Comparison of ENCODE assay signal across 14 mouse cellular contexts in the genomic region with DNA sequence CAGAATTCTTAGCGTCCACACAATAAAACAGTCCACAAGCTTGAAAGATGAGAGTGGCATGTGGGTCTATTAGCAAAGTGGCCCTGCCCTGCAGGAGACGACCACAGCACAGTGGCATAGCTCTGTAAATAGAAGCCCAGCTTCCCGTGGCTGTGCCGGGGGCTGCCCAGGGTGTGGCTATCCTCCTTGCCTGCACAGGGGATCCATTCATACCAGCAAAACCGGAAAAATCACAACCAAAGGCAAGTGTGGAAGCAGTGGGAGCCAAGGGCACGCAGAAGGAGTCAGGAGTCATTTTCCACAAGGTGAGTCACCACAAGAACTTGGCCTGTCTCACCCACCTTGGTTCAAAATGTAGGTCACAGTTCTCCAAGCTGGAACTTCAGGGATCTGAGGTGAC. TPM values are rescaled to one million over a fixed set of nuclear protein-coding genes. Genes with fewer than 3 reads are reported as not detected.
DNase-seq lines count a peak whose midpoint lies in the region; ATAC-seq lines count a peak whose summit lies in the region.
"Had no signal": no experiment of that assay in that cellular context is flagged by ENCODE, and none has a peak within 500 bp of the region (broad histone marks: within the 10 kb centered on the region; RNA-seq: fewer than 3 reads in every experiment).

No protein-coding gene starts in this region.

- intact Hi-C loops in left cerebral cortex, postnatal 4 days (cut with DNase I) = no loop called here

- no peak for ATAC-seq in neural tube, embryonic 13.5 days (ENCODE audit: low read depth)
- ATAC-seq in stomach, embryonic 15.5 days (ENCODE audit: insufficient read depth, low FRiP score, low read depth) = peak; percentile 63
- ATAC-seq: forebrain, embryonic 15.5 days had no signal

- 0 out of 2 replicates have a peak overlapping the region, but pooled peaks have one; percentile 28 for H3K27ac ChIP-seq in neural tube, embryonic 13.5 days (replicated peaks)
- 0 out of 2 replicates have a peak overlapping the region, but pooled peaks have one; percentile 20 for H3K27ac ChIP-seq in limb, embryonic 10.5 days
- peak overlapping the region; percentile 87 for H3K27ac ChIP-seq in stomach, embryonic 15.5 days
- H3K27ac ChIP-seq: forebrain, embryonic 15.5 days; hindbrain, embryonic 14.5 days; liver, embryonic 13.5 days; midbrain, embryonic 12.5 days had no signal

- peak; percentile 4 for DNase-seq in cerebellum, adult 8-10 months
- DNase-seq in cerebellum, postnatal 4 days (ENCODE audit: low spot score in 2 of 2) = no peak
- no peak for DNase-seq in neural tube, embryonic 10.5 days (ENCODE audit: extremely low spot score, low spot score)
- no peak for DNase-seq in limb, embryonic 10.5 days (ENCODE audit: low spot score)
- no peak for DNase-seq in left cerebral cortex, postnatal 4 days
- no peak for DNase-seq in layer of hippocampus, adult 9-10 months (ENCODE audit: low spot score)
- DNase-seq: embryo, embryonic 11 days; liver, embryonic 13.5 days; thymus, postnatal 4 days had no signal

- H3K4me2 ChIP-seq in neural tube, embryonic 13.5 days = no peak overlapping the region
- no peak overlapping the region; the same call in 1 of the 2 replicates for H3K4me2 ChIP-seq in stomach, embryonic 15.5 days
- H3K4me2 ChIP-seq: forebrain, embryonic 15.5 days; hindbrain, embryonic 14.5 days; liver, embryonic 13.5 days; midbrain, embryonic 12.5 days had no signal

- H3K4me1 ChIP-seq in neural tube, embryonic 13.5 days (replicated peaks) = peaks cover 8% of the 10 kb centered on the region
- H3K4me1 ChIP-seq in limb, embryonic 10.5 days = peaks cover 33% of the 10 kb centered on the region
- H3K4me1 ChIP-seq in stomach, embryonic 15.5 days = peaks cover 10% of the 10 kb centered on the region; the same call in 1 of the 2 replicates
- H3K4me1 ChIP-seq: forebrain, embryonic 15.5 days; midbrain, embryonic 12.5 days had no signal

- H3K36me3 ChIP-seq in neural tube, embryonic 13.5 days = no peaks in the 10 kb centered on the region
- no peaks in the 10 kb centered on the region for H3K36me3 ChIP-seq in limb, embryonic 10.5 days
- H3K36me3 ChIP-seq in stomach, embryonic 15.5 days = no peaks in the 10 kb centered on the region
- H3K36me3 ChIP-seq: forebrain, embryonic 15.5 days; liver, embryonic 13.5 days; midbrain, embryonic 12.5 days had no signal

- no peaks in the 10 kb centered on the region for H3K9me3 ChIP-seq in neural tube, embryonic 13.5 days
- no peaks in the 10 kb centered on the region for H3K9me3 ChIP-seq in limb, embryonic 10.5 days (replicated peaks)
- H3K9me3 ChIP-seq in stomach, embryonic 15.5 days = no peaks in the 10 kb centered on the region
- H3K9me3 ChIP-seq: forebrain, embryonic 15.5 days; liver, embryonic 13.5 days; midbrain, embryonic 12.5 days had no signal

- WGBS in neural tube, embryonic 13.5 days = 36% methylated on average over 6 of the region's 6 CpGs
- 70% methylated on average over 6 of the region's 6 CpGs for WGBS in limb, embryonic 10.5 days
- 48% methylated on average over 6 of the region's 6 CpGs for WGBS in stomach, embryonic 15.5 days

- H3K9ac ChIP-seq in neural tube, embryonic 13.5 days = no peak overlapping the region
- no peak overlapping the region; the same call in 1 of the 2 replicates for H3K9ac ChIP-seq in stomach, embryonic 15.5 days
- H3K9ac ChIP-seq: forebrain, embryonic 15.5 days; hindbrain, embryonic 14.5 days; liver, embryonic 13.5 days; midbrain, embryonic 12.5 days had no signal

- no peak overlapping the region for H3K4me3 ChIP-seq in neural tube, embryonic 13.5 days
- no peak overlapping the region for H3K4me3 ChIP-seq in limb, embryonic 10.5 days
- no peak overlapping the region for H3K4me3 ChIP-seq in stomach, embryonic 15.5 days (replicated peaks)
- H3K4me3 ChIP-seq: forebrain, embryonic 15.5 days; liver, embryonic 13.5 days; midbrain, embryonic 12.5 days had no signal

- H3K27me3 ChIP-seq in neural tube, embryonic 13.5 days = no peaks in the 10 kb centered on the region
- H3K27me3 ChIP-seq in limb, embryonic 10.5 days (ENCODE audit: low read depth, poor library complexity, severe bottlenecking) = no peaks in the 10 kb centered on the region
- no peaks in the 10 kb centered on the region for H3K27me3 ChIP-seq in stomach, embryonic 15.5 days (replicated peaks)
- H3K27me3 ChIP-seq: forebrain, embryonic 15.5 days; liver, embryonic 13.5 days; midbrain, embryonic 12.5 days had no signal

RNA-seq across cellular contexts. Expression of a gene that starts 39.6 kb away (rescaled TPM):
- polyA plus RNA-seq in neural tube, embryonic 13.5 days (2015; fragmentation: Nextera tagmentation; extraction: Ambion mirVana) = 1.6 and 2.9 TPM in 2 replicates
- 5.4 and 5.5 TPM in 2 replicates for polyA plus RNA-seq in limb, embryonic 10.5 days (2016; fragmentation: Nextera tagmentation; extraction: Ambion mirVana)
- 20.1 and 22.8 TPM in 2 replicates for polyA plus RNA-seq in stomach, embryonic 15.5 days (2015; fragmentation: Nextera tagmentation; extraction: Ambion mirVana)
- under 1 TPM; 0.24 to 0.36 TPM for total RNA-seq in left cerebral cortex, postnatal 4 days (2021)

Comparison
In these comparisons a context has a peak if more than half of its experiments do, and no peak if none do; other contexts are left out.
1. H3K27ac ChIP-seq: peak in every context shown above with its lines; median percentile 87 in stomach, embryonic 15.5 days; 28 in neural tube, embryonic 13.5 days; 20 in limb, embryonic 10.5 days.